Mouse (Mus musculus): ENCODE measurements around the gene Myo1g. TPM values are rescaled to one million over a fixed set of nuclear protein-coding genes. Genes with fewer than 3 reads are reported as not detected.

Myo1g gene
- polyA plus RNA-seq, 1 experiment = 0.77 TPM

- Histone ChIP-seq H3K4me3 (replicated peaks; ENCODE audit: insufficient read depth, low read depth, low read length) (no peak overlapping the region), H3K27me3 (ENCODE audit: control insufficient read depth, insufficient read depth, low read length) (no peaks in the 10 kb centered on the region), H3K27ac (ENCODE audit: insufficient read depth, low read length) (peak overlapping the region; percentile 31; the same call in 1 of the 2 replicates), H3K4me1 (ENCODE audit: control insufficient read depth, insufficient read depth, low read length) (peaks cover 40% of the 10 kb centered on the region)
- peak; percentile 74 to 83 for DNase-seq
- 8% methylated on average over 6 of the region's 6 CpGs for WGBS
- no peak for TF ChIP-seq CTCF (IDR thresholded peaks at IDR 0.05; ENCODE audit: borderline replicate concordance, insufficient read depth, low read depth, low read length)
- TF ChIP-seq POLR2A (IDR thresholded peaks at IDR 0.05; ENCODE audit: borderline replicate concordance, insufficient read depth, low read length) = no peak
Measured at GRCm38 (mm10) chr11:6481669-6482185, 39.0 kb downstream of the Myo1g start.

GRCm38 (mm10) chr11:6480681-6481405 lies 39.9 kb downstream of the Myo1g start:
- Histone ChIP-seq H3K27me3 (ENCODE audit: control insufficient read depth, insufficient read depth, low read length) (no peaks in the 10 kb centered on the region), H3K4me1 (ENCODE audit: control insufficient read depth, insufficient read depth, low read length) (peaks cover 40% of the 10 kb centered on the region), H3K27ac (ENCODE audit: insufficient read depth, low read length) (peak overlapping the region; percentile 37), H3K4me3 (replicated peaks; ENCODE audit: insufficient read depth, low read depth, low read length) (no peak overlapping the region)
- peak; percentile 28 to 31 for DNase-seq
- 28% methylated on average over 13 of the region's 13 CpGs for WGBS
- no peak for TF ChIP-seq CTCF (IDR thresholded peaks at IDR 0.05; ENCODE audit: borderline replicate concordance, insufficient read depth, low read depth, low read length)
- no peak for TF ChIP-seq POLR2A (IDR thresholded peaks at IDR 0.05; ENCODE audit: borderline replicate concordance, insufficient read depth, low read length)

GRCm38 (mm10) chr11:6480191-6480590 lies 40.6 kb downstream of the Myo1g start:
- Histone ChIP-seq H3K4me1 (ENCODE audit: control insufficient read depth, insufficient read depth, low read length) (peaks cover 40% of the 10 kb centered on the region), H3K27me3 (ENCODE audit: control insufficient read depth, insufficient read depth, low read length) (no peaks in the 10 kb centered on the region), H3K27ac (ENCODE audit: insufficient read depth, low read length) (peak overlapping the region; percentile 37), H3K4me3 (replicated peaks; ENCODE audit: insufficient read depth, low read depth, low read length) (no peak overlapping the region)
- TF ChIP-seq POLR2A (IDR thresholded peaks at IDR 0.05; ENCODE audit: borderline replicate concordance, insufficient read depth, low read length) (no peak), CTCF (IDR thresholded peaks at IDR 0.05; ENCODE audit: borderline replicate concordance, insufficient read depth, low read depth, low read length) (no peak)
- peak; percentile 84 to 92 for DNase-seq
- 8% methylated on average over 7 of the region's 7 CpGs for WGBS

GRCm38 (mm10) chr11:6479231-6479630 lies 41.5 kb downstream of the Myo1g start:
- Histone ChIP-seq H3K27ac (ENCODE audit: insufficient read depth, low read length) (peak overlapping the region; percentile 49; the same call in 1 of the 2 replicates), H3K4me1 (ENCODE audit: control insufficient read depth, insufficient read depth, low read length) (peaks cover 40% of the 10 kb centered on the region), H3K4me3 (replicated peaks; ENCODE audit: insufficient read depth, low read depth, low read length) (no peak overlapping the region), H3K27me3 (ENCODE audit: control insufficient read depth, insufficient read depth, low read length) (no peaks in the 10 kb centered on the region)
- WGBS = 22% methylated on average over 2 of the region's 2 CpGs
- TF ChIP-seq POLR2A (IDR thresholded peaks at IDR 0.05; ENCODE audit: borderline replicate concordance, insufficient read depth, low read length) (no peak), CTCF (IDR thresholded peaks at IDR 0.05; ENCODE audit: borderline replicate concordance, insufficient read depth, low read depth, low read length) (no peak)
- peak; percentile 31 to 38 for DNase-seq

GRCm38 (mm10) chr11:6477350-6477749 lies 43.4 kb downstream of the Myo1g start:
- Histone ChIP-seq H3K4me3 (replicated peaks; ENCODE audit: insufficient read depth, low read depth, low read length) (no peak overlapping the region), H3K27ac (ENCODE audit: insufficient read depth, low read length) (no peak overlapping the region), H3K27me3 (ENCODE audit: control insufficient read depth, insufficient read depth, low read length) (no peaks in the 10 kb centered on the region), H3K4me1 (ENCODE audit: control insufficient read depth, insufficient read depth, low read length) (peaks cover 34% of the 10 kb centered on the region)
- TF ChIP-seq POLR2A (IDR thresholded peaks at IDR 0.05; ENCODE audit: borderline replicate concordance, insufficient read depth, low read length) (no peak), CTCF (IDR thresholded peaks at IDR 0.05; ENCODE audit: borderline replicate concordance, insufficient read depth, low read depth, low read length) (no peak)
- no peak for DNase-seq
- WGBS = 47% methylated on average over 1 of the region's 1 CpGs

- no peak overlapping the region for H3K4me3 ChIP-seq (replicated peaks; ENCODE audit: insufficient read depth, low read depth, low read length)
- no peak overlapping the region for H3K27ac ChIP-seq (ENCODE audit: insufficient read depth, low read length)
- no peak for TF ChIP-seq CTCF (IDR thresholded peaks at IDR 0.05; ENCODE audit: borderline replicate concordance, insufficient read depth, low read depth, low read length)
- no peak for TF ChIP-seq POLR2A (IDR thresholded peaks at IDR 0.05; ENCODE audit: borderline replicate concordance, insufficient read depth, low read length)
- WGBS = 62% methylated on average over 6 of the region's 6 CpGs
- no peak for DNase-seq
- no peaks in the 10 kb centered on the region for H3K27me3 ChIP-seq (ENCODE audit: control insufficient read depth, insufficient read depth, low read length)
- peaks cover 30% of the 10 kb centered on the region for H3K4me1 ChIP-seq (ENCODE audit: control insufficient read depth, insufficient read depth, low read length)
Measured at GRCm38 (mm10) chr11:6476876-6477275, 43.9 kb downstream of the Myo1g start.

- peak within 1 kb of the TSS; percentile 100 for H3K27ac ChIP-seq (ENCODE audit: insufficient read depth, low read length)
- DNase-seq = peak; percentile 93 to 94
- TF ChIP-seq POLR2A (IDR thresholded peaks at IDR 0.05; ENCODE audit: borderline replicate concordance, insufficient read depth, low read length) (peak; percentile 97), CTCF (IDR thresholded peaks at IDR 0.05; ENCODE audit: borderline replicate concordance, insufficient read depth, low read depth, low read length) (no peak)
- H3K4me3 ChIP-seq (replicated peaks; ENCODE audit: insufficient read depth, low read depth, low read length) = peak within 1 kb of the TSS; percentile 94
- H3K27me3 ChIP-seq (ENCODE audit: control insufficient read depth, insufficient read depth, low read length) = no peaks in the 10 kb centered on the region
- WGBS = 8% methylated on average over 71 of the region's 76 CpGs
- H3K4me1 ChIP-seq (ENCODE audit: control insufficient read depth, insufficient read depth, low read length) = peaks cover 21% of the 10 kb centered on the region
Measured at GRCm38 (mm10) chr11:6475867-6476484, 44.8 kb downstream of the Myo1g start, which contains the start of gene Purb. Gene Purb (minus strand): TSS chr11:6475917.

Data from cerebellum, adult 2 months (tissue).